Mouse (Mus musculus): ENCODE results near the gene Chp2.

- TF ChIP-seq ZC3H11A (IDR thresholded peaks at IDR 0.05; ENCODE audit: low read depth, low read length) (no peak), CTCF (conservative IDR thresholded peaks at IDR 0.05 in 1 of 2, IDR thresholded peaks at IDR 0.05 in 1 of 2; ENCODE audit: low read depth in 2 of 2, low read length in 2 of 2) (no peak), POLR2A (IDR thresholded peaks at IDR 0.05; ENCODE audit: low read depth, low read length) (no peak), ZNF384 (IDR thresholded peaks at IDR 0.05; ENCODE audit: low read depth, low read length) (no peak), MAX (IDR thresholded peaks at IDR 0.05; ENCODE audit: low read length) (no peak), ZMIZ1 (IDR thresholded peaks at IDR 0.05; ENCODE audit: low read depth, low read length) (no peak), IRF4 (IDR thresholded peaks at IDR 0.05; ENCODE audit: low read depth, low read length) (no peak), SMC3 (IDR thresholded peaks at IDR 0.05; ENCODE audit: low read depth, low read length) (no peak), ELF1 (IDR thresholded peaks at IDR 0.05; ENCODE audit: low read depth, low read length) (no peak), SIN3A (IDR thresholded peaks at IDR 0.05; ENCODE audit: low read length) (no peak), POLR2AphosphoS2 (IDR thresholded peaks at IDR 0.05; ENCODE audit: low read depth, low read length) (no peak)
These were observed 47.7 kb upstream of the Chp2 start for GRCm38 (mm10) chr7:122171613-122172012.

Data from CH12.LX (cell line).